Mouse (Mus musculus) heart, postnatal 25 days (tissue): ENCODE measurements around the gene Plch1. TPM values are rescaled to one million over a fixed set of nuclear protein-coding genes. Genes with fewer than 3 reads are reported as not detected.

Experiments
- DNase-seq: peaks from one replicate; pipeline ENCODE4 v3.0.0; 2022; ENCODE audit warnings: low spot score
- intact Hi-C: fragments of 180-260 bp; cut with DNase I; formaldehyde crosslinking; loops from one replicate; pipeline ENCODE4 v1.15.1; 2025
- total RNA-seq, 2 experiments: library from RNA; stranded (reverse); gene quantifications; 2 replicates each; pipeline ENCODE4 v1.2.3; 2021

Gene Plch1
- total RNA-seq = not detected

DNA sequence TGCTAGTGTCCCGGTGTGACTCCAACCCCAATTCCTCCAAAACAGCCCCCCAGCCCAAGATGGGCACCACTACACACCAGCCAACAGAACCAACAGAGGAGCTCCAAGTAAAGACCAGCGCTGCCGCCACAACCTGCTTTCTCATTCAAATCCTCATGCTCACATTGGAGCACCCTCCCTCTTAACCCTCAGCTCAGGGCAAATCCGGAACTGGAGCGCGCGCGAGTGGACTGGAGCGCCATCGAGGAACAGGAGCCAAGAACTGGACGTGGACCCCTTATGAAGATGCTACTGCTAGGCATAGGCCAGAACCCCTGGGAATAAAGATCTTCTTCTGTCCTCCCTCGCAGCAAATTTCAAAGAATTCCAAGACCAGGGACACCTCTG, at the start of gene Plch1:
Gene Plch1 (minus strand): TSS at position 164 of the 387 bp plus-strand sequence.
- intact Hi-C loops = no loop called here
- no peak for DNase-seq

DNA sequence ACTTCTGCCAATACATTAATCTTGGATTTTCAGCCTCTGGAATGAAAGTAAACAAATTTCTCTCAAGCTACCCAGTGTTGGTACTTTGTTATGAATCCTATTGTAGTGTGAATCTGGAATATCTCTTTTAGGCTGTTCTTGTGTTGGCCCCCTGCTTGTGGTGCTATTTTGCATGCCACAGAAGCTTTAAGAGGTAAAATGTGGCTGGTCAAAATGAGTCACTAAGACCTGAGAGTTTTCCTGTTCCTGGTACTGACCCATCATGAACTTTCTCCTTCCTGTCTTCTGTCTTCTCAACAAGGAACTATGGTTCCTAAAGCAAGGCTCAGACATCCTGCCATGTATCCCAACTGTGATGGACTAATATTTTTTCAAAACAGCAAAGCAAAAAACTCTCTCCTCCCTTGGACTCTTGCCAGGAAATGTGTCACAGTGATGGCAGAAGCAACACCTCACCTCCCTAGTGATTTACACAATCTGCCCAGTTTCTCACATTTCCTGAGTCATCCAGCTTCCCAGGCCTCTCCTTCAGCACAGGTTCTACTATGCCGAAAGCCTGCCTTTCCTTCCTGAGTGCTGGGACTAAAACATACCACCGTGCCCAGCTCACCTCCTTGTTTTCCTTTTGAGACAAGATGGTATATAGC, 42.1 kb upstream of the Plch1 start:
- intact Hi-C loops = no loop called here
- DNase-seq = no peak

DNA sequence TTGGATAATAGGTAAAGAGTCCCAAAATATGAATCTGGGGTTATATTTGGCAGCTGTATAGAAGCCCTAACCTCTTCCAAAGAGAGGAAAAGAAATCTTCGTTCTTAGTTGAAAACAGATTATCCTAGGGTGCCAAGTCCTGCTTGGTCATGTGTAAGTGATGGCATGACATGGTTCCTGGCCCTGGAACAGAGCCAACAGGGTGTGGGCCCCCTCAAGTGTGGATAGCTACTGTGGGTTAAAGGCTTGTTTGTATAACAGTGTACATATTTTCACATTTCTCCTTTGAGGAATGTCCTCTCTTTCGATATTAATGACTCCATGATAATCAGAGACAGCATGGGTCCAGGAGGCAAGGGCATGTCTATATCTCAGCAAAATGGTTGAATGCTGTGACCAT, 39.7 kb upstream of the Plch1 start:
- DNase-seq = no peak
- intact Hi-C loops = no loop called here

DNA sequence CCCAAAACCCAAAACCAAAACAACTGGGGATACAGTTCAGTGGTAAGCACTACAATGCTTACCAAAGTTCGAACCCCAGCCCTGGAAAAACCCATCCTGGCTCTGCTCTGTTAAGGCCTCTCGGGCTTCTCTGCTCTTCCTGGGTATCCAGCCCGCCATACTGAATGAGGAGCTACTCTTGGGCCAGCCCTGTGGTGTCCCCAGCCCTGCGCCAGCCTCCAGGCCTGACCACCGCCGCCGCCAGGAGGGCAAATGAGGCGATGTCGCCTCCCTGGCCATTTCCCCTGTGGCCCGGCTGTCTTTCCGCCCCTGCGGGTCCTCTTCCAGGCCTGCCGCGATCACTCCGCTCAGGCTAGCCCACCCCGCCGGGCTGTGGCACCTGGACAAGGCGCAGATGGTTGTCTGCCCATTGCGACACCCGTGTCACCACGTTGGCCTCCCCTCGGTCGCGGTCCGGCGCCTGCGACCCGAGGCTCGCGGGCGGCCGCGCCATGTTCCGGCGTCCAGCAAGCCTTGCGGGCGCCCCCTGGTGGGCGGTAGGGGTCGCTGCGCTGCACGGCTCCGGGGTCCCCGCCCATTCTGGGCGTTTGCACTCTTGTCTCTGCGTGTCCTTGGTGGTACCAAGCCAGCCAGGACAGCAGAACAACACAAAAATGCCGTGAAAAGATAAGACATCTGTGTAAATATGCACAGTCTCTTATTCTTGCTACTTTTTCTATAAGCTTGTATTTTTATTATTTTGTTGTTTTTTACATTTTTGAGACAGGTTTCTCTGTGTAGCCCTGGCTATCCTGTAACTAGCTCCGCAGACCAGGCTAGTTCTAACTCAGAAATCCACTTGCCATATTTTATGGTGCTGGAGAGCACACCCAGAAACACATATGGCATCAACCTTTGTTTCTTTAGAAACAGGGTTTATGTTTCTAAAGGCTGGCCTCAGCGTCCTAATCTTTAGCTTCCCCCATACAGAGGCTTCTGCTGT, 29.9 kb upstream of the Plch1 start, which contains the start of gene E130311K13Rik:
Gene E130311K13Rik (minus strand): TSS at position 595 of the 982 bp plus-strand sequence.
- peak; percentile 76 for DNase-seq
- intact Hi-C loops = loop anchor here (2.0 to 5.0 kb wide), 2 partner anchors 34 to 372 kb away; no protein-coding TSS in a partner anchor

DNA sequence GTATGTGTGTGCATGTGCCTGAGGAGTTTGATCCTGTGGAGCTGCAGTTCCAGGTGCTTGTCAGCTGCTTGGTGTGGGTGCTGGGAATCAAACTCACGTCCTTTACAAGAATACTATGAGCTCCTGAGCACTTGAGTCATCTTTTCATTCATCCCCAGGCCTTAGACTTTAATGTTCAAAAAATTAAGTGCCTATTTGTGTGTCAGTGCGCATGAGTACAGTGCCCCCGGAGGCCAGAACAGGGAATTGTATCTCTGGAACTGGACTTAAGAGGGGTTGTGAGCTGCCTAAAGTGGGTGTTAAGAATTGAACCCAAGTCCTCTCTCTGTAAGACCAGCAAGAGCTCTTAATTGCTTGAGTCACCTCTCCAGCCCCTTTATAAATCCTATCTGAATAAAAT, 20.4 kb upstream of the Plch1 start:
- DNase-seq = no peak

DNA sequence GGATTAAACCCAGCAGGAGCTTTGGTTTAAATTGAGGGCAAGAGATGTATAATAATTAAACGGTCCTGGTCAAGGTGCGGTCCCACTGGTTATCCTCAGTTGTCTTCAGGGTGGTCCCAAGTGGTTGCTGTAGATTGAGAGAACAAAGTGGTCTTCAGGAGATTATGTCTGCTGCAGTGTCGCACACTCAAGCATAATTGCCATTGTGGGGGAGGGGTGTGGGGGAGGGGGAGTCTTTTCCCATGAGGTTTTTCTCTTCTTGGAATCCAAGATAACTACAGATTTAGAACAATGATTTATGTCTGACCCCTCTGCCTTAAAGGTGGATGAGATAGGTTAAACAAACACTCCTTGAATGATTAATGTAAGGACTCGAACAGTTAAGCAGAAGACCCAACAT, 11.0 kb upstream of the Plch1 start:
- no peak for DNase-seq
- intact Hi-C loops = no loop called here

More for the DNA sequence above, 20.4 kb upstream of the Plch1 start:
- intact Hi-C loops = no loop called here

DNA sequence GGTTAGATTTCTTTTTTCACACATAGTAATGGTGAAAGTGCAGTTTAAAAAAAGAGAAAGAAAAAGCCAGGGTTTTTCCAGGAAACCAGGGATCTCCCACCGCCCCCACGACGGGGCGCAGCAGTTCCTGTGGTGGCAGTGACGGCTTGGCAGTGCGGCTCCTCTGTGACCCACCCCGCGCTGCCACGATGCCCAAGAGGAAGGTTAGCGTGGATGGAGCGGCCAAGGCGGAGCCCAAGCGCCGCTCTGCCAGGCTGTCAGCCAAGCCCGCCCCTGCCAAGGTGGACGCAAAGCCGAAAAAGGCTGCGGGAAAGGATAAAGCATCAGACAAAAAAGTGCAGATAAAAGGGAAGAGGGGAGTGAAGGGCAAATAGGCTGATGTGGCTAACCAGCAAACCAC, 6.0 kb upstream of the Plch1 start:
- no peak for DNase-seq
- intact Hi-C loops = no loop called here

DNA sequence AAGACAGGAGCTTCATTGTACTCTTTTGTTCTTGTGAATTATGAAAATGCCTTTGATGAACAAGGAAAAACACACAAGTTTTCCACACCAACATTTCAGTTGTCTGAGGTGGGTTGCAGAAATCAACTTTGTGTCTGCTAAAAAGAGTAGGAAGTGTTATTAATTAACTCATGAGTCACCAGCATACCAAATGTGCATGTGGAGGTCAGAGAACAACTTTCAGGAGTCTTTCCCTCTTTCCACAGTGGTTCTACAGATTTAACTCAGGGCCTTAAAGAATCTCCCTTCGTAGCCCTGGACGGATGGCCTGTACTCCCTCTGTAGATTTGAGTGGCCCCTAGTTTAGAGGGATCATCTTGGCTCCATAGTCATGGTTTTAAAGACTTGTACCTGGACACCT, 4.9 kb upstream of the Plch1 start:
- DNase-seq = no peak

DNA sequence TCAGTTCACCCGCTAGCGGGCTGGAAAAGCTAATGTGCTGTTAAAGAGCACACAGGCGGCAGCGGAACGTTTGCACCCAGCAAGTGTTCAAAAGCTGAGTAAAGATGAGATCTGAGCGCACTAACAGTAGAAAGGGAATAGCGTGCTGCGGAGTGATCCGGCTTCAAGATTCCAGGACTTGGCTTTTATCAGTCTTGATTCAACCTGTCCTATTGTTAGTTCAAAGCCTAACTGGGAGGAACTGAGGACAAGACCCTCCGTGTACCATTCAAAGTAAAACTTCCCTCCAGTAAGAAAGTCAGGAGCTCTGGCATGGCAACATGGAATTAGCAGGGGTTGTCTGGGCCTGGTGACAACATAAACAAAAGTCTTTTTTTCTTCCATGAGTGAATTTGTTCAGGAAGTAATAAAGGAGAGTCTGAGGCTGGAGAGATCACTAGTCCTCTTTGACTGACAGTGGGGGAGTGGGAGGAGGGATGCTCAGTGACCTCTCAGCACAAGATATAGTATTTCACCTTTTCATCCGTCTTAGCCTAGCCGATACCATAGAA, 824 bp upstream of the Plch1 start:
- intact Hi-C loops = no loop called here
- no peak for DNase-seq

More for the DNA sequence above, 4.9 kb upstream of the Plch1 start:
- intact Hi-C loops = no loop called here

DNA sequence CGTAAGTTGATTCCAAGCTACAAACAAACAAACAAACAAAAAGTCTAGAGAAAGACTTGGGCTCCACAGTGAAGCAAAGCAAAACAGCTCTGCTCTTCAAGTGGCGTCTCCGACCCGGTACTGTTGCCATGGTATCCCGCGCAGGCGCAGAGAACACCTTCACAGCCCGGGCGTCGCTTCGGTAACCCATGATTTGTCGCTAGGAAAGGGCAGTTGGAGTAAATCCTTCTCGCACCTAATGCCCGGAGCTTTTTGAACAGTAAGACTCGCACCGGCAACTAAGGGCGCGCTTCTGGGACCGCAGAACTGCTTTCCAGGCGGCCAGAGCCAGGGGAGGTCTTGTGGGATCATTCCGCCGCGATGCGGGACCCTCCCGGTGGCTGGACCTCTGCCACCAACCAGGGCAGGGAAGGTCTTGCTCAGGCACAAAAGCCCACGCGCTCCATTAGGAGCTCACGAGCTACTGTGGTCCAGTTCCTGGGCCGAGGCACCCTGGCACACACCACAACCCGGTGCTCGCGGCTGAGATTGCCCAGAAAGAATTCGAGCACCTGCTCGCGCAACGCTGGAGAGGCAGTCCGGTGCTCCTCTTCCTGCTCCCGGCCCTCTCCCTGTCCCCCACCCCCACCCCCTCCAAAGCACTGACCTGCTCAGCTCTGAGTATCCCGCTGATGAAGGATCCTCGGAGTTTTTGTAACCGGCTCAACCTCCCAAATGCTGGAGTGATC, 527 bp downstream of the Plch1 start:
- peak; percentile 13 for DNase-seq
- intact Hi-C loops = no loop called here

DNA sequence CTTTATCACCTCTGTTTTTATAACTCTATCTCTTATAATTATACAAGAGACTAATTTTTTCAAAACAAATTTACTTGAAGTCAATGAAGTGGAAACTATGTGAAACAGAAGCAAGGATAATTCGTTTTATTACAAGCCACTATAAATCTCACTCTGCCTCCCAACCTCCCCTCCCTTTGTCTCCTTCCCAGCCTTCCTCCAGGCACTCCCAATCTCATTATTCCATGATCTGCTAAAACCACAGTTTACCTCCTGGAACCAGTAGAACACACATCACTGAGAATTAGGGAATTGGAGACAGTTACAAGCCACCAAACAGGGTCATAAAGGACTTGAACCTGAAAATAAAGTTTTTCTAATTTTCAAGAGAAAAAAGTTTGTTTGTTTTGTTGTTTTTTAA, 2.1 kb downstream of the Plch1 start:
- DNase-seq = no peak
- intact Hi-C loops = no loop called here

DNA sequence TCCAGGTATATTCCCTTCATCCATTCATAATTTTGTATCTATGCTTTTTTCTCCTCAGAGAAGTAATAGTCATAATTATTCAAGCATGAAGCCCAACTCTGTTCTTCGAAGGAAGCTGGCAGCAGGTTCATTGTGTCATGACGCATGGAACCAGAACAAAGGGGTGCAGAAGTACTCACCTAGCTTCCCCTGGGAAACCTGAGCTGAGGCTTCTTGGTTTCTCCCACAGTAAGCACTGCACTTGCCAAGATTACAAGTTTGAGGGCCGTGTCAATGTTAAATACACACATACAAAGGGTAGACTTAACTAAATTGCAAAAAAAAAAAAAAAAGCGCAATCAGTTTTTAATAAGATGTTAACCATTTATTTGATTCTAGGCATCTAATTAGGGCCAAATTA, 3.0 kb downstream of the Plch1 start:
- no peak for DNase-seq
- intact Hi-C loops = no loop called here

DNA sequence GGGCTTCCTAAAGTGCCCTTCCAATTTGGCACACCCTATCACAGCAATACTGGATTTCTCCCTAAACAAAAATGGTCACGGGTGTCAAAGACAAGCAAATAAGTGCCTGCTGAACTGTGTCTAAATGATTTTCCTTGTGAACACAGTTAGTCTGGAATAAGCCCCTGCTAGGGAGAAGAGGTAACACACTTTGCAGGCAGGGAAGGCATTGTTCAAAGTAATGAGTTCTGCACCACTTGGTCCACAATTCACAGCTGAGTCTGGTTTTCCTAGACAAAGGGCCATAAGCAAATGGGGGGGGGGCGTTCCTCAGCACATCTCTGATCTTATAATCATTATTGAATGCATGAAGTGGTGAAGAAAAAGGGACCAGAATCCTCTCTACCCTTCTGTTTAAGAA, 3.5 kb downstream of the Plch1 start:
- intact Hi-C loops = no loop called here

DNA sequence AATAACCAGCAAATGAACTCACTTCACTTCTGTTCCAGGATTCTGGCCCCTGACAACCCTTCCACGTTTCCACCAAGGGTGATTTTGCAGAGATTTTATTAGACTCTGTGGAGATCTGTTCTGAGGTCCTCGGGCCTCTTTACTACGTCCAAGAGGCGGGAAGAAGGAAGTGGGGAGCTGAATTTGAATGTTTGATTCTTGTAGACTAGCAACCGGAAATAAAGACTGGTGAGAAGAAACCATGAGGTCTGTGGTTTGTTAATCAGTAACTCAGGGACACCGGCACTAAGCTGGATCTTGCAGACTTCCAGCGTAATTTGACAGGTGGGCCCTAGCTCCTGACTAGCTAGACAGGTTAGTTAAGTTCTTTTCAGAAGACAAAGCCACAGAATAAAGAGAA, 5.6 kb downstream of the Plch1 start:
- DNase-seq = no peak
- intact Hi-C loops = no loop called here

More for the DNA sequence above, 3.5 kb downstream of the Plch1 start:
- no peak for DNase-seq

DNA sequence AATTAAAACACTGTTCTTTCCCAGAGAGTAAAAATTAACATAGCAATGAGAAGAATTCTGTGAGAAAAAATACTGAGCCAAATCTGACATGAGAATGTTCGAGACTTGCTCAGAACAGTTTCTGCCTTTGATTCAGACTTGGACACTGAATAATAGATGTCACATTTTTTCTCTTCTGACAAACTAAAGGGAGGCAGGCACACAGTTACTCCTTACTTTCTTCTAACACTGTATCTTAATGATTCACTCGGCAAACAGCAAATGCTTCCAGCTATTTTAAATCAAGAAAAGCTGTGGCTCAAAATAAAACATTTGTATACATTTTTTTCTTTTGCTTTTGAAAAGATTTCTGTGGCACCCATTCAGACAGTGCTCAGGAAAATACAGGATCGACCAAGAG, 7.1 kb downstream of the Plch1 start:
- DNase-seq = no peak
- intact Hi-C loops = no loop called here

DNA sequence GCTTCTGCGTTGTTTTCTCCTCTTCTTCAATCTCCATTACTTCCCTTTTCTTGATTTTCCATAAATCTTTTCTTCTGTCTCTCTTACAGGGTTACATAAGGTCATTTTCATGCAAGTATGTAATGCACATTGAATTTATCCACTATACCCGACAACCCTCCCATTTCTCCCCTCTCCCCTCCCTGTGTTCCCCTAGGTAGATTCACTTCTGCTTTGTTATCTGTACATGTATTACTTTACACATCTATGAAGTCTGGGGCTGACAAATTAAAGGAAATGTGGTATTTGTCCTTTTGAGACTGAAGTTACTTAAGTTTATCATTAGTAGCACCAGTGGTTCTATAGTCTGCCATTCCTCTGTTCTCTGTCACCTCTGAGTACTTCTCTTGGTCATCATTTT, 18.2 kb downstream of the Plch1 start:
- DNase-seq = no peak
- intact Hi-C loops = no loop called here

DNA sequence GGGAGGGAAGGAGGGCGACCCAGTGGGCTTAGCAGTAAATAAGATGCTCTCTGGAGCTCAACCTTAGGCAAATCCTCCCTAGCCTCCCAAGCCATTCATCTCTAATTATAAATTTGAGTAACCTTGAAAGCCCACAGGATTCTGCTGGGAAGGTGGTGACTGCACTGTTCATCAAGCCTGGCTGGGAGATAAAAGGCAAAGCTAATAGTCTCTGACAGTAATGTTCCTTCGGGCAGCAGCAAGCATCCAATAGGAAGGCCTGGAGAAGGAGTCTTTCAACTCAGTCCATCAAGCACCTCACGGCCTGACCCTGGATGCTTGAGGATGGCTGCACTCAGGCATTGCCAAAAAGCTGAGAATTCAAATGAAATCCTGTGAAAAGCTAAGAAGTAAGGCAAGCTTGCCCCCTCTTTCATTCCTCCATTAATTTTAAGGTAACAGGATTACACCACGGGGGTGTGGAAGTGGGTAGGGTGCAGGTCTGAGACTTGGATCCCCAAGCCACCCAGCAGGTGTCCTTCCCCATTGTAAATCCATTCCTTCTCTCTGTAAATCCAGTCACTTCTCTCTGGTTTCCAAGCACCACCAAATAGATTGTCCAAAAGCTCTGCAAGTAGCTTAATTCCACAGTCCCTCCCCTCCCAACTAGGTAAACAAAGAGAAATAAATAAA, 20.1 kb downstream of the Plch1 start:
- intact Hi-C loops = no loop called here
- DNase-seq = no peak

DNA sequence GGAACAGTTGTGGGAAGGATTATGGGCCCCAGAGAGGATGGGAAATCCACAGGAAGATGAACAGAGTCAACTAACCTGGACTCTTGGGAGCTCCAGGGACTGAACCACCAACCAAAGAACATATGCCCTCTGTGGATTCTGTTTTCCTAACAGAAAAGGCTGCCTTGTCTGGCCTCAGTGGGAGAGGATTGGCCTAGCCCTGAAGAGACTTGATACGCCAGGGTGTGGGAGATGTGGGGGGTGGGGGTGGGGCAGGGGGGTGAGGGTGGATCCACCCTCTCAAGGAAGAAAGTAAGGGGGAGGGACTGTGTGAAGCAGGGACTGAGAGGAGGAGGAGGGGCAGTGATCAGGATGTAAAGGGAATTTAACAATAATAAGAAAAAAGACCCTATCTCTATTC, 26.5 kb downstream of the Plch1 start:
- DNase-seq = no peak
- intact Hi-C loops = no loop called here

DNA sequence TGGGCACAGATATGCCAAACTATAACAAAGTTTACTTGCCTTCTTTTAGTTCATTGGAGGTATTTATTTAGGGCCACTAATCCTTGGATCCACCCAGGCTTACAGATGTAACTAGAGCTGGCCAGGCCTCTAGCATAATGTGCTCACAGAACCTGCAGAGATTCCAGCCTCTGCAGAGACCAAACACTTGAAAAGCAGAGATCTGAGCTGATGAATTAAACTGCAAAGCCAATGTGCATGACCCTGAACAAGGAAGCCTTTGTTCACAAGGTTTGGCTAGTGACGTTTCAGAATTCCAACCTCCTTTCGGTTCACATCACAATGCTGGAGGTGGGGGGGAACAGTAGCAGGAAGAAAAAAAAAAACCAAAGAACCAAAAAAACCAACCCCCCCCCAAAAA, 28.0 kb downstream of the Plch1 start:
- intact Hi-C loops = no loop called here
- DNase-seq = no peak

DNA sequence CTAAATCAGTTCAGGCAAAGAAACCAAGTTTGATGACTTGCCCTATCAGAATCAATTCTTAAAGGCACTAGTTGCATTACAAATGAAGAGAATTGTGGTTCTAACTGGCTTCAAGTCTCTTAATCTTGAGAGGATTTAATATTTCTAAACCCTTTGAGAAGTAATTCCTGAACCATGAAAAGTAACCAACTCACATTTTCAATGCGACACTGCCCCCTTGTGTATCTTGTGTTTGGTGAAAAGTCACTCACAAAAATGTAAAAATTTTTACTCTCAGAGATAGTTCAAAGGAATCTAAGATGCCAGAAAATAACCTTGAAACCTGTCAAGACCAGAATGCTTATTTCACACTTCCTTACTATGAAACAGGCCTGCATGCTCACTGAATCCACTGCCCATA, 31.0 kb downstream of the Plch1 start:
- no peak for DNase-seq
- intact Hi-C loops = loop anchor here (1.0 to 10.0 kb wide), 3 partner anchors 298 to 943 kb away; no protein-coding TSS in a partner anchor
